ENCODE assay signal across 13 mouse cellular contexts in the genomic region with DNA sequence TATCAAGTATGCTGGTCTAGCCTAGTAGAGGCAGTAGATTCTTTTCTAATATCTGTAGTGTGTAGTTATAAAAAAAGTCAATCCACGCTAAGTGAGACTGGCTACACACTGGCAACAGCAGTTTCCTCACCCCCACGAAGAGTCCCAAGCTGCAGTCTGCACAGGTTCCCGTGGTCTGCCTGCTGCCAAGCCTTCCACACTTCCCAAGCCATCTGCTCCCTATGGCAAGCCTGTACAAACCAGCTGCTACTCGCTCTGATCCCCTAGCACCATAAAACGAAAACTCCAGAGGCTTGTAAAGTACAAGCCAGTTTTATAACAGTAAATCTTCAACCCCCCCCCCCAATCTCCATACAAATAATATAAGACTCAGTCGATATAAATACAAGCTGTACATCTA.
DNase-seq lines count a peak whose midpoint lies in the region; ATAC-seq and TF ChIP-seq lines count a peak whose summit lies in the region.
"Had no signal": no experiment of that assay in that cellular context is flagged by ENCODE, and none has a peak within 500 bp of the region (broad histone marks: within the 10 kb centered on the region; RNA-seq: fewer than 3 reads in every experiment).

No protein-coding gene starts in this region.

- no peak overlapping the region for H3K27ac ChIP-seq in forebrain, embryonic 13.5 days
- H3K27ac ChIP-seq in forebrain, embryonic 10.5 days: no peak overlapping the region
- no peak overlapping the region for H3K27ac ChIP-seq in forebrain, postnatal 0 days (ENCODE audit: low read depth, low read length)
- H3K27ac ChIP-seq in limb, embryonic 14.5 days (replicated peaks; ENCODE audit: low read depth, low read length): no peak overlapping the region
- H3K27ac ChIP-seq: stomach, embryonic 15.5 days had no signal

- TF ChIP-seq POLR2A in limb, embryonic 14.5 days (IDR thresholded peaks at IDR 0.05; ENCODE audit: borderline replicate concordance, extremely low read depth, insufficient read depth, insufficient read length): no peak

- no peaks in the 10 kb centered on the region for H3K4me1 ChIP-seq in forebrain, embryonic 13.5 days
- no peaks in the 10 kb centered on the region for H3K4me1 ChIP-seq in forebrain, embryonic 10.5 days
- H3K4me1 ChIP-seq in forebrain, postnatal 0 days (ENCODE audit: insufficient read depth): no peaks in the 10 kb centered on the region
- H3K4me1 ChIP-seq in limb, embryonic 14.5 days (ENCODE audit: control insufficient read depth, insufficient read depth, low read length): no peaks in the 10 kb centered on the region
- H3K4me1 ChIP-seq: stomach, embryonic 15.5 days had no signal

- no peak overlapping the region for H3K4me3 ChIP-seq in forebrain, embryonic 13.5 days
- H3K4me3 ChIP-seq in forebrain, embryonic 10.5 days: no peak overlapping the region
- no peak overlapping the region for H3K4me3 ChIP-seq in forebrain, postnatal 0 days (ENCODE audit: low read depth, low read length)
- no peak overlapping the region for H3K4me3 ChIP-seq in limb, embryonic 14.5 days (replicated peaks; ENCODE audit: low read length)
- H3K4me3 ChIP-seq: stomach, embryonic 15.5 days had no signal

- H3K9me3 ChIP-seq in forebrain, embryonic 13.5 days (replicated peaks): no peaks in the 10 kb centered on the region
- H3K9me3 ChIP-seq in forebrain, embryonic 10.5 days: no peaks in the 10 kb centered on the region
- no peaks in the 10 kb centered on the region for H3K9me3 ChIP-seq in forebrain, postnatal 0 days (ENCODE audit: low read length)
- no peaks in the 10 kb centered on the region for H3K9me3 ChIP-seq in limb, embryonic 14.5 days (ENCODE audit: control insufficient read depth, low read length)
- H3K9me3 ChIP-seq: stomach, embryonic 15.5 days had no signal

- 78% methylated on average over 6 of the region's 6 CpGs for WGBS in forebrain, embryonic 13.5 days
- 87% methylated on average over 6 of the region's 6 CpGs for WGBS in forebrain, embryonic 10.5 days
- WGBS in forebrain, postnatal 0 days: 57% methylated on average over 6 of the region's 6 CpGs
- WGBS in limb, embryonic 14.5 days: 30% methylated on average over 6 of the region's 6 CpGs

- H3K9ac ChIP-seq in forebrain, embryonic 13.5 days: no peak overlapping the region
- no peak overlapping the region for H3K9ac ChIP-seq in forebrain, postnatal 0 days
- no peak overlapping the region for H3K9ac ChIP-seq in limb, embryonic 14.5 days (ENCODE audit: low read depth, low read length, severe bottlenecking)
- H3K9ac ChIP-seq: liver, postnatal 0 days; stomach, embryonic 15.5 days had no signal

- no peak for DNase-seq in forebrain, embryonic 10.5 days (ENCODE audit: extremely low spot score, low spot score)
- peak; percentile 77 for DNase-seq in forebrain, postnatal 0 days
- peak; percentile 50 to 65 for DNase-seq in layer of hippocampus, postnatal 10 days (ENCODE audit: low spot score in 2 of 2)
- peak; percentile 7 for DNase-seq in limb, embryonic 14.5 days (ENCODE audit: low spot score)
- DNase-seq in ovary, adult 18-20 months (ENCODE audit: low spot score): no peak
- no peak for DNase-seq in ovary, postnatal 36 days (ENCODE audit: low spot score)
- no peak for DNase-seq in thymus, postnatal 0 days (ENCODE audit: low spot score)
- DNase-seq: adrenal gland, postnatal 25 days; kidney, postnatal 36 days; liver, postnatal 0 days had no signal

- no peaks in the 10 kb centered on the region for H3K36me3 ChIP-seq in forebrain, embryonic 13.5 days (ENCODE audit: poor library complexity, severe bottlenecking)
- no peaks in the 10 kb centered on the region for H3K36me3 ChIP-seq in forebrain, embryonic 10.5 days (replicated peaks)
- no peaks in the 10 kb centered on the region for H3K36me3 ChIP-seq in forebrain, postnatal 0 days (ENCODE audit: insufficient read depth)
- H3K36me3 ChIP-seq in limb, embryonic 14.5 days (ENCODE audit: control insufficient read depth, insufficient read depth, low read length): no peaks in the 10 kb centered on the region
- H3K36me3 ChIP-seq: stomach, embryonic 15.5 days had no signal

- no peaks in the 10 kb centered on the region for H3K27me3 ChIP-seq in forebrain, embryonic 13.5 days
- H3K27me3 ChIP-seq in forebrain, embryonic 10.5 days (ENCODE audit: poor library complexity, severe bottlenecking): no peaks in the 10 kb centered on the region
- H3K27me3 ChIP-seq in forebrain, postnatal 0 days (ENCODE audit: insufficient read depth, low read length): no peaks in the 10 kb centered on the region
- H3K27me3 ChIP-seq in limb, embryonic 14.5 days (ENCODE audit: control insufficient read depth, insufficient read depth, low read length): no peaks in the 10 kb centered on the region
- H3K27me3 ChIP-seq: Patski; stomach, embryonic 15.5 days had no signal

- no peak for TF ChIP-seq CTCF in forebrain, postnatal 0 days (IDR thresholded peaks at IDR 0.05; ENCODE audit: low read depth)

- ATAC-seq in forebrain, embryonic 13.5 days: peak; percentile 91
- peak; percentile 92 for ATAC-seq in forebrain, postnatal 0 days
- ATAC-seq in limb, embryonic 14.5 days (ENCODE audit: low FRiP score, low read depth): peak; percentile 30; the same call in 1 of the 2 replicates
- ATAC-seq: liver, postnatal 0 days; Patski had no signal

- no peak overlapping the region for H3K4me2 ChIP-seq in forebrain, embryonic 13.5 days
- H3K4me2 ChIP-seq in forebrain, postnatal 0 days (ENCODE audit: low read depth): no peak overlapping the region
- H3K4me2 ChIP-seq in limb, embryonic 14.5 days (replicated peaks; ENCODE audit: low read depth, low read length, severe bottlenecking): no peak overlapping the region
- H3K4me2 ChIP-seq: stomach, embryonic 15.5 days had no signal

Comparison
In these comparisons a context has a peak if more than half of its experiments do, and no peak if none do; other contexts are left out.
1. DNase-seq: peak in forebrain, postnatal 0 days (single experiment), layer of hippocampus, postnatal 10 days (2 of 2) and limb, embryonic 14.5 days (single experiment); none in forebrain, embryonic 10.5 days (single experiment), ovary, adult 18-20 months (single experiment), ovary, postnatal 36 days (single experiment) and thymus, postnatal 0 days (single experiment).
2. ATAC-seq: peak in every context shown above with its lines; median percentile 92 in forebrain, postnatal 0 days; 91 in forebrain, embryonic 13.5 days; 30 in limb, embryonic 14.5 days.